Mouse (Mus musculus) thymus, postnatal 14 days (tissue): ENCODE data around the gene Ddx39b.

Experiments used
- DNase-seq: peaks from one replicate; pipeline ENCODE4 v3.0.0; 2021

The Ddx39b gene

DNA sequence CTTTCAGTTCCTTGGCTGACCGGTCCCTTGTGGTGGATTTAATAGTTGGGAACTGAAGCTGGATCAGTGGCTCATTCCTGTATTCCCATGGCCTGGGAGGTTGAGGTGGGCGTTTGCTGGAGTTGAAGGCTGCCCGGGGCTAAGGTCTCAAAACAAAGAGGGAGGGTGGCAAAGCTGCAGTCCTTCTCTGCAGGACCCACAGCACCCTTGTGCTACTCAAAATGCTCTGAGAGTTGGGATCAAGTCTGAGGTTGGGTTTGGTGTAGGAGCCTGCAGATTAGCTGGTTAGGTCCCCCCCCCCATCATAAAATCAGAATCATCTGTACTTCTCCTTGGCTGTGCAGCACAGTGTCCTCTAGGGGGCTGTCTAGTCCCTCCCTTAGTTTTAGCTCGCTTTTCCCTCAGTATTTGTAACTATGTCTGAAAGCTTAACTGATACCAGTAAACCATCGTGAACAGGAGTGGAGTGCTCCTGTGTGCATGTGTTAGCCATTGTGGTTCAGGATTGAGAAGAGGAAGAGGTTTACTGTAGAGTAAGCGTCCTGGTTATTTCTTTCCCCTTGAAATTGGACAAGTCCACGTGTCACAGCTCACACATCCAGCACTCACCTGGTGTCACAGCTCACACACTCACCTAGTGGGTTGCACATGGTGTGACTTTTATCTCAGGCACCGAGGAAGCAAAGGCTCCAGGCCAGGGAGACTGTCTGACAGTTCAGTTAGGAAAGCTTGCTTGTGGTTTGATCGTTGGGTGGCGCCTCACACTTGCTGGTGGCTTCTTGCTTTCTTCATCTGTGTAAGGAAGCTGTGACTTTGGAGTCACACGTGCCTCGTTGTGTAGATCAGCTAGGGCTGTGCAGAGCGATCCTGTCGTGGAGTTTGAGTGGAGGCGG is 4.4 kb downstream of the Ddx39b start:
- DNase-seq: peak; percentile 47

DNA sequence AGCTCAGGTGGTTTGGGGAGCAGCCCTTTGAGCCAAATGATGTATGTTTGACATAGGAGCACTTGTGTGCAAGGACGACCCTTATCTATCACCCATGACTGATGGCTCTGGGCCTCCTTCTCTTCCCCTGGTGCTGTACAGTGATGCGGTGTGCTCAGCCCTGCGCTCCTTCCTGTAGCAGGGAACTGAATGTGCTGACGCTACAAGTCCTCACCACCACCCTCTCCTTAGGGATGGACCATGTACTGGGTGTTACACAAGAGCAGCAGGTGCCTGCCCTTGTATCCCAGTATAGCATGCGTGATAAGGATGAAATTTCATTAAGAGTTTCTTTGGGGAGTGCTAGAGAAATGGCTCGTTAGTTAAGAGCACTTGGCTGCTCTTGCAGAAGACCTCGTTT is 5.6 kb downstream of the Ddx39b start:
- no peak for DNase-seq

DNA sequence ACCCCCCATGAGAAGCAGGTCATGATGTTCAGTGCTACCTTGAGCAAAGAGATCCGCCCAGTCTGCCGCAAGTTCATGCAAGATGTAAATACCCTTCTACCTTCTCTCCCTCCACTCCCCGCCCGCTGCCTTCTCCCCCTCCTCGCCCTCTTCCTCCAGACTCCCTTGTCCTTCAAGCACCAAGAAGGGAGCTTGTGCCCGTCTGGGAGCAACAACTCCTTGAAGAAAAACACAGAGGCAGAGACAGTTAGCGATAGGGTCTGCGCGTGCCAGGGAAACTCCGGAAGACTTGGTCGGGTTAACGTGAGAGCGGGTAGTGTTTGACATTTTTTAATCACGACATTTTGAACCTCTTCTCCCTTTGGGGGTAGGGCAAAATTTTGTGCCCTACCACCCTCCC is 7.4 kb downstream of the Ddx39b start:
- no peak for DNase-seq

DNA sequence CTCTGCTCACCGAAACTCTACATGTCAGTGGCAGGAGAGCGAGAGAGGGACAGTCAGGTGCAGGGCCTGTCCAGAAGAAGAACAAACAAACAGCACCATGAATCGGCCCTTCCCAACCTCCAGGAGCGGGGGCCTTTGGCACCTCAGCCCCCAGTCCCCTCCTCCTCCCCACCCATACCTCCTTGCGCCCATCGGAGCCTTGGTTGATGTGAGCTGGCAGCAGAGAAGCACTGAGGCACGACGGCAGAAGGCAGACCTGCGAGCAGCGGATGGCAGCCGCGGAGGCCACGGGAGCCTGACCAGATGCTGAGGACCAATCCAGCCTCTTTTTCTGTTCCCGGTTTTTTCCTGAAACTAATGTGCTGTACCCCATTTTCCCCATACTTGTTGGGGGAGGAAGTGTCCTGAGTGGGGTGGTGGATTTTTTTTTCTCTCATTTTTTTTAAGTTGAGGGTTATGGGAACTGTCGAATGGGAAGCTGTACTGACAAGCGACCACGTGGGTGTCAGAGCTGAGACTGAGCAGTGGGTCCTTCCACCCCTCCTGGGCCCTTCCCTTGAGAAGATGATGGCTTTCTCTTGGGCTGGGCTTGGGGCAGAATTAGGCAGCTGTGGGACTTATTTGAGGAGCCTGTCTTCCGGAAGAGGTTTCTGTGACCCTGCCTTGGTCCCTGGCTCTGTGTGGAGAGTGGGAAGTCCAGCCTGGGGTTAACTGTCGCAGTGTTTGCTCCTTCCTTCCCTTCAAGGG is 8.1 kb downstream of the Ddx39b start:
- DNase-seq: no peak

DNA sequence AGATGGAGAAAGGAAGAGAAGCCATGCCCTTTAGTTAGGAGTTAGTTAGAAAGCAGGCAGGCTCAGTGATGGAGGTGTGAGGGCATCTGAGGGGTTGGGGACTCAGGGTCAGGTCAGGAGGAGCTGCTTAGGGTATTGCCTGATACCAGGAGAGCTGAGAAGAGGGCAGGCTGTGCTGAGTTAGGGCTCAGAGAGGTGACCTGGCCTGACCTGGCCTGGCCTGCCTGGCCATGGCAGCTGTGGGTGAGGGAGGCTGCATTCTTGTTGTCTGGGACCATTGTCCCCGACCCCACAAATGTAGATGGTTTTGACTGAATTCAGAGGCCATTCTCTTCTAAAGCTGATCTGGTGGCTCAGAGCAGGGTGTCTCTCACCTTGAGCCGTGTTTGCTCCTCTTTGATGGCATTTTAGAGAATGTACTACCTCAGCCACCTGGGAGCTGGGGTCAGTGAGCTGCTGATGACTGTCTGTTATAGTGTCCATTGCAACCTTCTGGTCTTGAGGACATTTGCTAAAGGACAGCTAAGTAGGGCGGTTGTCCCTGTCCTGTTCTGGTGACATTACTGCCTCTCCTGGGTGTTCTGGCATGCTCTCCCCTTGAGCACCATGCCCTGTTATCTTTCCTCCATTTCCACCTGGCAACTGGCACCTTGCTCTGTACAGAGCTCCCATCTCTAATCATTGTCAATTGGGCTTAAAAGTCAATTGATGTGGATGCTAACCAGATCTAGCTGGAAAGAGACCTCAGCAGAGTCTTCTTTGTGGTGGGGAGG is 9.0 kb downstream of the Ddx39b start:
- no peak for DNase-seq

DNA sequence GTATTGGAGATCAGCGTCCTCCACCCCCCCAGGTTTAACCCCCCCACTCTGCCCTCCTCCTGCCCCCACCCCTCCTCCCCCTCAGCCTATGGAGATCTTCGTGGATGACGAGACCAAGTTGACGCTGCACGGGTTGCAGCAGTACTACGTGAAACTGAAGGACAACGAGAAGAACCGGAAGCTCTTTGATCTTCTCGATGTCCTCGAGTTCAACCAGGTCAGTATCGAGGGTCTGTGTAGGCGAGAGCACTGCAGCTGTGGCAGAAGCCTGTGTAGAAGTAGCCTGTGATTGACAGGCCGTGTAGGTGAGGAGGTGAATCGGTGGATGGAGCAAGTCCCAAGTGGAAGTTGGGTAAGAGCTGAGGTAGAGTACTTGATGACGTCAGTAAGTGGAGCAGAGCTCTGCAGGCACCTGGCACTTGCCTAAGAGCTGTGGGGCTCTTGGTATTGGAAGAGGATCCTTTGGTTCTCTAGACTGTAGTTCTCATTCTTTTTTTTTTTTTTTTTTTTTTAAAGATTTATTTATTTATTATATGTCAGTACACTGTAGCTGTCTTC is 9.7 kb downstream of the Ddx39b start:
- DNase-seq: no peak

DNA sequence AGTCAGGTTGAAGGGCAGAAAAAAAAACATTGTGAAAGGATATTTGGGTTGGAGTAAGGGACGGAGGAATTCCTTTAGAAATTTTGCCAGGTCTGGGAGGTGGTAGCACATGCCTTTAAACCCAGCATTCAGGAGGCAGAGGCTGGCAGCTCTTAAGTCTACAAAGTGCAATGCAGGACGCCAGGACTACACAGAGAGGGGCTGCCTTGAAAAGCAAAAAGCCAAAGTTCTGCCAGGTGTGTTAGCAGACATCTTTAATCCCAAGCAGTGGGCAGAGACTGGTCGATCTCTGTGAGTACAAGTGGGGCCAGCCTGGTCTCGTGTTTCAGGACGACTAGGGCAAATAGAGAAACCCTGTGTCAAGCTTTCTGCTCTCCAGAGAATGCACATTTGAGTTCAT is 10.4 kb downstream of the Ddx39b start:
- DNase-seq: no peak

DNA sequence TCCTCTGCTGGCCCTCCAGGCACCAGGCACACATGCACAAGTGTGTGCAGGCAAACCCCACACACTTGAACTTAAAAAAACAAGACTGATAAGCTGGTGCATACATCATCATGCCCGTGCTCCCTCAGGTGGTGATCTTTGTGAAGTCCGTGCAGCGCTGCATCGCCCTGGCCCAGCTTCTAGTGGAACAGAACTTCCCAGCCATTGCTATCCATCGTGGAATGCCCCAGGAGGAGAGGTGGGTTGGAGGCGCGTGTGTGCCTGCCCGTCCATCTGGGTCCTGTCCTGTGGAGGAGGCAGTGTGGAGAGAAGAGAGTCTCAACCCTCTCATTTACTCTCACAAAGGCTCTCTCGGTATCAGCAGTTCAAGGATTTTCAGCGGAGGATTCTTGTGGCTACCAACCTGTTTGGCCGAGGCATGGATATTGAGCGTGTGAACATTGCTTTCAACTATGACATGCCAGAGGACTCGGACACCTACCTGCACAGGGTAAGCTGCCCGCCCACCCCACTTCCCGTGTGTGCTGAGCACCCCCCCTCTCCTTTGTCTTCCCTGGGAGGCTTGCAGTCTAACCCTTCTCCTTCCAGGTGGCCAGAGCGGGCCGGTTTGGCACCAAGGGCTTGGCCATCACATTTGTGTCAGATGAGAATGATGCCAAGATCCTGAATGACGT is 11.2 kb downstream of the Ddx39b start:
- DNase-seq: no peak

DNA sequence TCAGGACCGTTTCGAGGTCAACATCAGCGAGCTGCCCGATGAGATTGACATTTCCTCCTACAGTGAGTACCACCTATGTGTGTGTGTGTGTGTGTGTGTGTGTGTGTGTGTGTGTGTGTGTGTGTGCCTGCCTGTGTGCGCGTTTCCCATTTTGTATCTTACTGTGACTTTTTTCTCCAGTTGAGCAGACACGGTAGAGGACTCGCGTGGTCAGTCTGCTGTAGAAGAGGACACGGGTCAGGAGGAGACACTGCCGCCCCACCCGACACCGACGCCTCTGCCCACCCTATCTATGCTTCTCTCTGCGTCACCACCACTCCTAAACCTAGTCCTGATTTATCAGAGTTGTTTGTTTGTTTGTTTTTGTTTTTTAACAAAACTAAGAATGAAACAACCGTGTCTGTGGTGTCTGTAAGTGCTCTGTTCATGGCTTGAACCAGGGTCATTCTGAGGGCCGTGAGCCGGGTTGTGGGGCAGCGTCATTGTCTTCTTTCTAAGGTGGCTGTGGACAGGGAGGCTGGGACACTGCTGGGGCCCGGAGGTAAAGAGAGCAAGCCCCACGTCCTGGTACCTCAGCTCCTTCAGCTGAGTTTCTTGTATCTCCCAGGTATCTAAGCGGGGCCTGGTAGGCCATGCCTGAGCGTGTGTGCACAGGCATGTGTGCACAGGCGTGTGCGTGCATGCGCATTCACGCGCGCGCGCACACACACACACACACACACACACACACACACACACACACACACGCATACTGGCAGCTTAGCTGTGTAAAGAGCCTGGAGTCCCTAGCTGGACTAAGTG is 11.9 kb downstream of the Ddx39b start:
- DNase-seq: no peak

DNA sequence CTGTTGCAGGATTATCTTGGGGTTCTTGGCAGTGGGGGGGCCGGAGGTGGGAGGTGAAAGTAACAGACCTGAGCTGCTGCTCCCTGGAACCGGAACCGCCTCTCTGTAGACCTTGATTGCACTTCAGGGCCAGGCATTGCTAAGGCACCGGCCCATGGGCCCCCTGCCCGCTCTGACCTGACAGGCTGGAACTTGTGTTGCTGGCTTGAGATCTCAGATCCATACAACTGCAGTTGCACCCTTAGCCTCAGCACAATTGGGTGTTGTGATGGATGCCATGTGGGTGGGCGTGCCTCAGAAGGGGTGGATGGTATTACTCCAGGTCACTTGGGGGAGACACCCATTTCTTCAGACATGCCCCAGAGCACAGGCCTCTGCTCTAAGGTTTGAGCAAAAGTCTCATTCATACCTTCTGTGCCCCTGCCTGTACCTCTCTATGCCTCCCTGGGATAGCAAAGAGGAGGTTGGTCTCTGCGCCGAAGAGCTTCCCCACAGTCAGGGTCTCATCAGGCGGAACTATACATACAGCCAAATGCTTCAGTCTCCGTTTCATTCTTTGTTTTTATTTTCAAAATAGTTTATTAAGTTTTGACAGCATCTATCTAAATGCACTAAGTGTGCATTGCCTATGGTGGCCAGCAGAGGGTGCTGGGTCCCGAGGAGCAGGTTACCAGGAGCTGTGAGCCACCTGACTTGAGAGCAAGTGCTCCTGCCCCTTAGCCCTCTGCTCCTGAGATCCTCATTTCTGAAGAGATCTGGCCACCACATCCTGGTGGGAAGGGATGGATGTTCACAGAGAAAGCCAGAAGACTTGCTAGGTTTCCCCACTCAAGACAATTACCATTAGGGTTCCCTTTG is 12.9 kb downstream of the Ddx39b start:
- peak; percentile 81 for DNase-seq

DNA sequence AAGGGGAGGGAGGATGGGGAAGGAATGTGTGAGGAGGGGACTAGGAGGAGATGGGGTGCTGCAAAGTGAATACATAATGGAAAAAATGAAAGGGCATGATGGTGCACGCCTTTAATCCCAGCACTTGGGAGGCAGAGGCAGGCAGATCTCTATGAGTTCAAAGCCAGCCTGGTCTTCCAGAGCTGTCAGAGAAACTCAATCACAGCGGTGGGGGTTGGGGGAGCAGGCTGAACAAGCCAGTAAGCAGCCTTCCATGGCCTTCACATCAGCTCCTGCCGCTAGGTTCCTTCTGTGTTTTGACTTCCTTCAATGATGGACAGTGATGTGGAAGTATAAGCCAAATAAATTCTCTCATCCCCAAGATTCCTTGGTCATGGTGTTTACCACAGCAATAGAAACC is 13.8 kb downstream of the Ddx39b start:
- no peak for DNase-seq

DNA sequence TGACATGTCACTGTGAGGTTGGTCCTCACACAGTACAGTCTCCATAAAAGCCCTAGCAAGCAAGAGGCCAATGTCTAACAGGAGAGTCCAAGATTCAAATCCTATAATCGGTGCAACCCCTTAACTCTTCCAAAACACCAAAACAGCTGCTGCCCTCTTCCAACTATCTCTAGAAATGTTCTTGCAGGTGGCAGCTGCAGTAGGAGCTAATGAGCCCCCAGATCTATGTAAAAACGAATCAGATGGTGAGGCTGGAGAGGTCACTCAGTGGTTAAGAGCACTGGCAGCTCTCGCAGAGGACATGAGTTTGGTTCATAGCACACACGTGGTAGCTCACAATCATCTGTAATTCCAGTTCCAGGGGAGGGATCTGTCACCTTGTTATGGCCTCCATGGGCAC is 14.2 kb downstream of the Ddx39b start:
- DNase-seq: no peak

DNA sequence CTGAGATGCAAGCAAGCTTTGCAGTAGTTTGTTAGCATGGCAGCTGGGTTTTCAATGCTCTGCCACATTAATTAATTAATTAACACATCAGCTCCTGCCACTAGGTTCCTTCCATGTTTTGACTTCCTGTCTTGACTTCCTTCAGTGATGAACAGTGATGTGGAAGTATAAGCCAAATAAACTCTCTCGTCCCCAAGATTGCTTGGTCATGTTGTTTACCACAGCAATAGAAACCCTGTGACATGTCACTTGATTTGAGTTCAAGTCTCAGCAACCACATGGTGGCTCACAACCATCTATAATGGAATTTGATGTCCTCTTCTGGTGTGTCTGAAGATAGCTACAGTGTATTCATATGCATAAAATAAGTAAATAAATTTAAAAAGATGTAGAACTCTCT is 15.8 kb downstream of the Ddx39b start:
- DNase-seq: no peak

DNA sequence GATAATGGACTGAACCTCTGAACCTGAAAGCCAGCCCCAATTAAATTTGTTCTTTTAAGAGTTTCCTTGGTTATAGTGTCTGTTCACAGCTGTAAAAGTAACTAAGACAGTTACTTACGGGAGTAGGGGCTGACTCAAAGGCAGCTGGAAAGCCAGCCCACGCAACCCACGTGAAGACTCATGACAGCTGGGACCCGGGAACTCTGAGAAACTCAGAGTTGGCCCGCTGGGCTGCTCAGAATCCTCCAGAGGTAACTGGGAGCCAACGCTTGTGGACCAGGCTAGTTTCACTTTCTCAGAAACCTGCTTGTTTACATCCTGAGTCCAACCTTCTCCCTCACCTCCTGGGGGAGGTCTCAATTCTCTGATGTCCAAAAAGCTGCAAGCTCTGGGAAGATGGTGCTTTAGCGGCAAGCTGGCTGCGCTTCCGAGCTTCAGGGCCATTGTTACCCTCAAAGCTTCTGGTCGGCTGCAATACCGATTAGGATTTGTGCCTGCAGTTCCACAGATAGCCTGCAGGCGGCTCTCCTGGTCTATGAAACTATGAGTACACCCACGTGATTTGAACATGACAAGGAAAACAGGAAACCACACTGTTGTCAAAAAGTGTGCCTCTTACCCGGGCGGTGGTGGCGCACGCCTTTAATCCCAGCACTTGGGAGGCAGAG is 16.4 kb downstream of the Ddx39b start:
- DNase-seq: peak; percentile 94

DNA sequence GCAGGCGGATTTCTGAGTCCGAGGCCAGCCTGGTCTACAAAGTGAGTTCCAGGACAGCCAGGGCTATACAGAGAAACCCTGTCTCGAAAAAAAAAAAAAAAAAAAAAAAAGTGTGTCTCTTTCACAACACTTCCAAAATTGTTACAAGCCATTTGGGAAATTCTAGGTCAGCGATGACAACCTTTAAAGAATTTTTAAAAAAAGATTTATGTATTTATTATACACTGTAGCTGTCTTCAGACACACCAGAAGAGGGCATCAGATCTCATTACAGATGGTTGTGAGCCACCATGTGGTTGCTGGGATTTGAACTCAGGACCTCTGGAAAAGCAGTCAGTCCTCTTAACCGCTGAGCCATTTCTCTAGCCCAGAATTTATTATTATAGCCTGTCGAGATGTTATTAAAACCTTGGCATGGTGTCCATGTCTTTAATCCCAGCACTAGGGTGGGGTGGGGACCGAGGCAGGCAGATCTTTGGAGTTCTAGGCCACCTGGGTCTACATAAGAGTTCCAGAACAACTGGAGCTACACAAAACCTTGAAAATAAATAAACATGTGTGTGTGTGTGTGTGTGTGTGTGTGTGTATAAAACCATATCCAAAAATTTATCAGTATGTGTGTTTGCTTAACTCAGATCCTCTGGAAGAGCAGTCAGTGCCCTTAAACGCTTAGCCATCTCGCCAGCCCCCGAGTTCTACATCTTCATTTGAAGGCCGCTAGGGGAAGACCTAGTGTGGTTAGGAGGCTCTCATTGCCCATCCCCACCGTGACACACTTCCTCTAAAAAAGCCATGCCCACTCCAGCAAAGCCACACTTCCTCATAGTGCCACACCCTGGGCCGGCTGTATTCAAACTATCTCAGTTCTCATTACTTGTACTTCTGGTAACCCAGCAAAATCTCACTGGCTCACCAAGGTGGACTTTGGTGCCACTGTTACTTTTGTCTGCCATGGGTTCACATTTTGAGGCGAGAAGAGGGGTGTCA is 17.2 kb downstream of the Ddx39b start:
- DNase-seq: peak; percentile 43

DNA sequence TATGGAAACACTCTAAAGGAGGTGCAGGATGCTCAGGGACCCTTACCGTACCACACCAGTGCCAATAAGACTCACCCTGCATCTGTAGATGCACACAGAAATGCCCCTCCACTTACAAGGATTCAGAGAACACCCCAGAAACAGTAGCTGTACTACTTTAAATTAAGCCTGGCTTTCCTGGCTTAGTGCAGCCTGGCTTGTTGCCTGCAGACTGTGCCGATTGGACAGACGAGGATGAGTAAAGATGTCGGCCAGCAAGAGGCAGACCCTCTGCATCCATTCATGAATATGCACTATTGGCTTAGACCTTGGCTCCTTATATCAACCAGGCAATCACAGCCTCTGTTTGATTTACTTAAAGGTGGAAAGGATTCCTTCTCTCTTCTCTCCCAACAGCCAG is 18.1 kb downstream of the Ddx39b start:
- DNase-seq: no peak

DNA sequence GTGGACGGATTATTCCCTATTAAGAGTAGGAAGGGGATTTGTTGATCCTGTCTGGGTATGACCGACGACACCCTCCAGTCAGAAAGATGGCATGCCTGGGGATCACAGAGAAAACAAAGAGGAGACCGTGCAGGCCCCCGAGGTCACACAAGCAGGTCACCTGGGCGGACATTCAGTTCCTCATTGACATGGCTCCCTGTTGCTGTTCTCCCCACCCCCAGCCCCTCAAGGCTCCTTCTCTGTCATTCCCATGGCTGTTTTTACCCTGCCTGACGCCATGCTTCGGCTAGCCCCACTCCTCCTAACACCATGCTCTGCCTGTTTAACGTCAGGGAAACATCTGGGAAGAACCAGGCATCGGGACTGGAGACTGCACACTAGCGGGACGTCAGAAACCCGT is 20.1 kb downstream of the Ddx39b start:
- no peak for DNase-seq

DNA sequence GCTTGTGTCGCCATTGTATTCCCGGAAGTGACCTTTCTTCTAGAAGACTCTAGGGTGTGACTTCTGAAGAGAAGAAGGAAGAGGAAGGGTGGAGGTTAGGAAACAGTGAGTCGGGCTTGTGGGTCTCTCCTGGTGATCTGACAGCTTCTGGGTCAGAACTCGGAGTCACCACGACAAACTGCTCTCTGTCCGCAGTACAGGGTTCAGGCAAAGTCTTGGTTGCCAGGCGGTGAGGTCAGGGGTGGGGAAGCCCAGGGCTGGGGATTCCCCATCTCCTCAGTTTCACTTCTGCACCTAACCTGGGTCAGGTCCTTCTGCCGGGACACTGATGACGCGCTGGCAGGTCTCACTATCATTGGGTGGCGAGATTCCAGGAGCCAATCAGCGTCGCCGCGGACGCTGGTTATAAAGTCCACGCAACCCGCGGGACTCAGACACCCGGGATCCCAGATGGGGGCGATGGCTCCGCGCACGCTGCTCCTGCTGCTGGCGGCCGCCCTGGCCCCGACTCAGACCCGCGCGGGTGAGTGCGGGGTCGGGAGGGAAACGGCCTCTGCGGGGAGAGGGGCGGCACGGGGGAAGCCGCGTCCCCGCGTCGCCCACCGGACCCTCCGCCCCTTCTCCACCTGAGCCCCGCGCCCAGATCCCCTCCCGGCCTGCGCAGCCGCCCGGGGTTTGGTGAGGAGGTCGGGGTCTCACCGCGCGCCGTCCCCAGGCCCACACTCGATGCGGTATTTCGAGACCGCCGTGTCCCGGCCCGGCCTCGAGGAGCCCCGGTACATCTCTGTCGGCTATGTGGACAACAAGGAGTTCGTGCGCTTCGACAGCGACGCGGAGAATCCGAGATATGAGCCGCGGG is 21.3 kb downstream of the Ddx39b start, which contains the start of gene H2-D1:
Gene H2-D1 (plus strand): TSS at position 67 of the 859 bp plus-strand sequence.
- peak; percentile 99 for DNase-seq
